Comparison of ENCODE assay signal across 21 mouse cellular contexts in genomic region chr3:123320341-123320740, GRCm38 (mm10). TPM values are rescaled to one million over a fixed set of nuclear protein-coding genes. Genes with fewer than 3 reads are reported as not detected.
DNase-seq lines count a peak whose midpoint lies in the region; TF ChIP-seq lines count a peak whose summit lies in the region.
"Had no signal": no experiment of that assay in that cellular context is flagged by ENCODE, and none has a peak within 500 bp of the region (broad histone marks: within the 10 kb centered on the region; RNA-seq: fewer than 3 reads in every experiment).

No protein-coding gene starts in this region.

- H3K79me2 ChIP-seq in heart, adult 2 months (replicated peaks; ENCODE audit: control insufficient read depth, insufficient read depth, low read length): no peaks in the 10 kb centered on the region

- peak; percentile 87 for DNase-seq in heart, adult 11 months
- DNase-seq in heart, adult 2 months: no peak
- DNase-seq in testis, postnatal 10 days (ENCODE audit: low spot score): no peak
- peak; percentile 24 for DNase-seq in testis, postnatal 14 days (ENCODE audit: low spot score)
- no peak for DNase-seq in T-cell, adult 2 months (ENCODE audit: low spot score)
- DNase-seq: adrenal gland, adult 2 months; adrenal gland, postnatal 14 days; cerebellum, adult 11-12 months; cerebellum, adult 8-10 months; cerebellum, postnatal 10 days; cerebellum, postnatal 36 days; embryo, embryonic 11 days; gastrocnemius, postnatal 25 days had no signal

- H3K27ac ChIP-seq in heart, adult 2 months: no peak overlapping the region
- H3K27ac ChIP-seq in testis, adult 2 months (ENCODE audit: control insufficient read depth, insufficient read depth, low read depth, low read length): no peak overlapping the region
- H3K27ac ChIP-seq: embryonic facial prominence, embryonic 10.5 days; embryonic facial prominence, embryonic 13.5 days; forebrain, embryonic 12.5 days; forebrain, embryonic 15.5 days; hindbrain, embryonic 12.5 days; hindbrain, embryonic 15.5 days had no signal

- H3K27me3 ChIP-seq in heart, adult 2 months (ENCODE audit: control insufficient read depth, insufficient read depth, low read length): no peaks in the 10 kb centered on the region
- no peaks in the 10 kb centered on the region for H3K27me3 ChIP-seq in testis, adult 2 months (ENCODE audit: control insufficient read depth, insufficient read depth, low read length)
- H3K27me3 ChIP-seq: embryonic facial prominence, embryonic 13.5 days; forebrain, embryonic 12.5 days; forebrain, embryonic 15.5 days; hindbrain, embryonic 12.5 days; hindbrain, embryonic 15.5 days had no signal

- no peak for TF ChIP-seq POLR2A in heart, adult 2 months (IDR thresholded peaks at IDR 0.05; ENCODE audit: insufficient read depth, low read depth, low read length)
- TF ChIP-seq POLR2A in testis, adult 2 months (IDR thresholded peaks at IDR 0.05; ENCODE audit: control insufficient read depth, low read depth, low read length): no peak

- no peak overlapping the region for H3K4me3 ChIP-seq in heart, adult 2 months
- peak overlapping the region; percentile 33 for H3K4me3 ChIP-seq in testis, adult 2 months (ENCODE audit: control insufficient read depth, low read depth, low read length)
- H3K4me3 ChIP-seq: embryonic facial prominence, embryonic 10.5 days; embryonic facial prominence, embryonic 13.5 days; erythroblast, embryonic 14.5 days; forebrain, embryonic 12.5 days; forebrain, embryonic 15.5 days; hindbrain, embryonic 12.5 days; hindbrain, embryonic 15.5 days had no signal

- H3K4me1 ChIP-seq in heart, adult 2 months (ENCODE audit: control insufficient read depth, insufficient read depth, low read length): peaks cover 8% of the 10 kb centered on the region
- 0 out of 2 replicates have a peak, but pooled peaks cover 2% of the 10 kb centered on the region for H3K4me1 ChIP-seq in testis, adult 2 months (ENCODE audit: control insufficient read depth, insufficient read depth, low read length)
- H3K4me1 ChIP-seq: forebrain, embryonic 12.5 days; forebrain, embryonic 15.5 days; hindbrain, embryonic 12.5 days; hindbrain, embryonic 15.5 days had no signal

- H3K9ac ChIP-seq in heart, adult 2 months (ENCODE audit: low read depth, low read length): no peak overlapping the region
- H3K9ac ChIP-seq: embryonic facial prominence, embryonic 13.5 days; forebrain, embryonic 12.5 days; forebrain, embryonic 15.5 days; hindbrain, embryonic 12.5 days; hindbrain, embryonic 15.5 days had no signal

- H3K36me3 ChIP-seq in heart, adult 2 months (ENCODE audit: control insufficient read depth, insufficient read depth, low read length): peaks cover 15% of the 10 kb centered on the region
- H3K36me3 ChIP-seq in testis, adult 2 months (ENCODE audit: control insufficient read depth, insufficient read depth, low read length): no peaks in the 10 kb centered on the region
- H3K36me3 ChIP-seq: embryonic facial prominence, embryonic 10.5 days; forebrain, embryonic 12.5 days; forebrain, embryonic 15.5 days; hindbrain, embryonic 12.5 days; hindbrain, embryonic 15.5 days had no signal

- 74% methylated on average over 9 of the region's 9 CpGs for WGBS in heart, adult 2 months

- TF ChIP-seq CTCF in heart, adult 2 months (IDR thresholded peaks at IDR 0.05): no peak
- TF ChIP-seq CTCF in testis, adult 2 months (IDR thresholded peaks at IDR 0.05; ENCODE audit: control insufficient read depth, insufficient read depth, insufficient replicate concordance, low read depth, low read length): no peak

- intact Hi-C loops in heart, adult 2 months (cut with DNase I): no loop called here

- TF ChIP-seq EP300 in heart, adult 2 months (IDR thresholded peaks at IDR 0.05; ENCODE audit: insufficient read depth, low read depth, low read length): no peak

RNA-seq across cellular contexts. Expression of gene Sec24d, which starts 53.1 kb away (rescaled TPM):
- 10 to 100 TPM; 32.9 to 35.9 TPM for total RNA-seq in heart, adult 2 months (2021)
- polyA plus RNA-seq in heart, adult 2 months (2012; rRNA removed): 32.9 and 39.6 TPM in 2 replicates
- polyA plus RNA-seq in testis, adult 2 months (2012; rRNA removed): 3.3 and 5.3 TPM in 2 replicates

Comparison
In these comparisons a context has a peak if more than half of its experiments do, and no peak if none do; other contexts are left out.
1. DNase-seq: peak in heart, adult 11 months (single experiment) and testis, postnatal 14 days (single experiment); none in heart, adult 2 months (0 of 2), testis, postnatal 10 days (single experiment) and T-cell, adult 2 months (single experiment).